Mouse (Mus musculus) lung, postnatal 0 days (tissue): ENCODE data around the gene Nfkbie. TPM values are rescaled to one million over a fixed set of nuclear protein-coding genes. Genes with fewer than 3 reads are reported as not detected.

ENCODE experiments used
- ATAC-seq: fragments of 200-750 bp; cut with Nextera tagmentation; 2 replicates; pipeline ENCODE4 v1.8.0; 2017; ENCODE audit warnings: moderate library complexity
- DNase-seq: peaks from one replicate; pipeline ENCODE4 v3.0.0-alpha.2; 2016; ENCODE audit warnings: low spot score
- H3K27ac ChIP-seq: fragments of 300-500 bp; sonication (generic); 2 replicates; pipeline ENCODE4 v1.5.1; 2014; ENCODE audit warnings: antibody characterized with exemption, mild to moderate bottlenecking, low read length, mixed read lengths
- H3K27me3 ChIP-seq: fragments of 300-500 bp; sonication (generic); replicated peaks from 2 replicates; pipeline ENCODE4 v1.6.1; 2014; ENCODE audit warnings: low read length, mixed read lengths; ENCODE audit not compliant: insufficient read depth
- H3K36me3 ChIP-seq: fragments of 300-500 bp; sonication (generic); 2 replicates; pipeline ENCODE4 v1.6.1; 2014; ENCODE audit warnings: low read length, mixed read lengths; ENCODE audit not compliant: insufficient read depth
- H3K4me1 ChIP-seq: fragments of 300-500 bp; sonication (generic); 2 replicates; pipeline ENCODE4 v1.6.1; 2014; ENCODE audit warnings: antibody characterized with exemption, low read depth, low read length, mixed read lengths; ENCODE audit not compliant: insufficient read depth
- H3K4me2 ChIP-seq: fragments of 300-500 bp; sonication (generic); replicated peaks from 2 replicates; pipeline ENCODE4 v1.6.1; 2014; ENCODE audit warnings: low read depth, mild to moderate bottlenecking, low read length, moderate library complexity, mixed read lengths
- H3K4me3 ChIP-seq: fragments of 300-500 bp; sonication (generic); 2 replicates; pipeline ENCODE4 v1.5.1; 2014; ENCODE audit warnings: low read depth, low read length
- H3K9ac ChIP-seq: fragments of 300-500 bp; sonication (generic); replicated peaks from 2 replicates; pipeline ENCODE4 v1.6.1; 2014; ENCODE audit warnings: low read depth, mild to moderate bottlenecking
- H3K9me3 ChIP-seq: fragments of 300-500 bp; sonication (generic); 2 replicates; pipeline ENCODE4 v1.6.1; 2016; ENCODE audit warnings: low read length, mixed read lengths
- CTCF ChIP-seq: IDR thresholded peaks from 2 replicates; pipeline ENCODE4 v1.5.1; 2016; ENCODE audit warnings: antibody characterized with exemption, mild to moderate bottlenecking
- EP300 ChIP-seq: IDR thresholded peaks from 2 replicates; pipeline ENCODE4 v1.6.1; 2016; ENCODE audit warnings: antibody characterized with exemption, mild to moderate bottlenecking, control low read depth
- WGBS: fragments of 180-500 bp; shearing (Covaris S2); extraction: QIAGEN DNeasy Blood & Tissue Kit; methylation state at CpG from one replicate; pipeline ENCODE4 v1.1.7; 2014; 5-methylcytosine and 5-hydroxymethylcytosine counted together
- polyA plus RNA-seq: library from polyadenylated mRNA; unstranded; fragments of >200 nt; fragmentation: Nextera tagmentation; extraction: Ambion mirVana; gene quantifications from 2 replicates; pipeline ENCODE4 v1.2.1, GENCODE M21; 2015

Nfkbie gene
- polyA plus RNA-seq, 1 experiment from 2014 or later = 2.4 TPM

GRCm38 (mm10) chr17:45550253-45550652, 5.2 kb upstream of the Nfkbie start:
- Histone ChIP-seq H3K9ac (no peak overlapping the region), H3K9me3 (no peaks in the 10 kb centered on the region), H3K27me3 (peaks cover 42% of the 10 kb centered on the region), H3K4me1 (0 out of 2 replicates have a peak, but pooled peaks cover 5% of the 10 kb centered on the region), H3K36me3 (no peaks in the 10 kb centered on the region), H3K4me2 (no peak overlapping the region), H3K27ac (no peak overlapping the region), H3K4me3 (no peak overlapping the region)
- WGBS = 17% methylated on average over 5 of the region's 5 CpGs
- no peak for TF ChIP-seq CTCF
- TF ChIP-seq EP300 = no peak
- ATAC-seq (no peak), DNase-seq (no peak)

GRCm38 (mm10) chr17:45551249-45551796, 4.2 kb upstream of the Nfkbie start:
- Histone ChIP-seq H3K4me1 (peaks cover 6% of the 10 kb centered on the region), H3K9ac (no peak overlapping the region), H3K4me2 (no peak overlapping the region), H3K27me3 (peaks cover 33% of the 10 kb centered on the region), H3K27ac (no peak overlapping the region), H3K9me3 (no peaks in the 10 kb centered on the region), H3K4me3 (no peak overlapping the region), H3K36me3 (no peaks in the 10 kb centered on the region)
- DNase-seq (no peak), ATAC-seq (no peak)
- no peak for TF ChIP-seq EP300
- no peak for TF ChIP-seq CTCF
- WGBS = 44% methylated on average over 7 of the region's 7 CpGs

- no peak overlapping the region for H3K27ac ChIP-seq
- H3K36me3 ChIP-seq = no peaks in the 10 kb centered on the region
- H3K9me3 ChIP-seq = no peaks in the 10 kb centered on the region
- H3K27me3 ChIP-seq = peaks cover 27% of the 10 kb centered on the region
- H3K4me3 ChIP-seq = no peak overlapping the region
- H3K9ac ChIP-seq = no peak overlapping the region
- TF ChIP-seq EP300 (no peak), CTCF (peak; percentile 93)
- peaks cover 9% of the 10 kb centered on the region for H3K4me1 ChIP-seq
- H3K4me2 ChIP-seq = no peak overlapping the region
- DNase-seq (peak; percentile 82), ATAC-seq (peak; percentile 53)
- 2% methylated on average over 8 of the region's 8 CpGs for WGBS
These were observed 3.6 kb upstream of the Nfkbie start for GRCm38 (mm10) chr17:45551816-45552451.

GRCm38 (mm10) chr17:45553065-45553464, 2.4 kb upstream of the Nfkbie start:
- no peak overlapping the region for H3K4me3 ChIP-seq
- ATAC-seq = no peak
- H3K4me2 ChIP-seq = no peak overlapping the region
- DNase-seq = no peak
- 79% methylated on average over 3 of the region's 3 CpGs for WGBS
- peaks cover 18% of the 10 kb centered on the region for H3K27me3 ChIP-seq
- no peaks in the 10 kb centered on the region for H3K9me3 ChIP-seq
- TF ChIP-seq EP300 (no peak), CTCF (no peak)
- no peak overlapping the region for H3K27ac ChIP-seq
- no peak overlapping the region for H3K9ac ChIP-seq
- peaks cover 9% of the 10 kb centered on the region for H3K4me1 ChIP-seq
- no peaks in the 10 kb centered on the region for H3K36me3 ChIP-seq

GRCm38 (mm10) chr17:45554420-45554819, 1.1 kb upstream of the Nfkbie start:
- H3K9ac ChIP-seq = no peak overlapping the region
- no peak overlapping the region for H3K4me3 ChIP-seq
- no peaks in the 10 kb centered on the region for H3K36me3 ChIP-seq
- no peak overlapping the region for H3K4me2 ChIP-seq
- no peaks in the 10 kb centered on the region for H3K9me3 ChIP-seq
- 35% methylated on average over 1 of the region's 1 CpGs for WGBS
- ATAC-seq = no peak
- no peak for TF ChIP-seq CTCF
- TF ChIP-seq EP300 = no peak
- DNase-seq = no peak
- peaks cover 9% of the 10 kb centered on the region; the same call in 1 of the 2 replicates for H3K27me3 ChIP-seq
- H3K4me1 ChIP-seq = peaks cover 9% of the 10 kb centered on the region
- no peak overlapping the region for H3K27ac ChIP-seq

- no peak overlapping the region for H3K27ac ChIP-seq
- TF ChIP-seq EP300 (no peak), CTCF (no peak)
- H3K9ac ChIP-seq = peak overlapping the region; percentile 50
- 0 out of 2 replicates have a peak, but pooled peaks cover 3% of the 10 kb centered on the region for H3K27me3 ChIP-seq
- peak overlapping the region; percentile 51 for H3K4me3 ChIP-seq
- H3K9me3 ChIP-seq = no peaks in the 10 kb centered on the region
- DNase-seq (no peak), ATAC-seq (no peak)
- no peaks in the 10 kb centered on the region for H3K36me3 ChIP-seq
- WGBS = under 1% methylated on average over 14 of the region's 14 CpGs
- H3K4me1 ChIP-seq = peaks cover 9% of the 10 kb centered on the region
- H3K4me2 ChIP-seq = peak overlapping the region; percentile 96
These were observed 595 bp downstream of the Nfkbie start for GRCm38 (mm10) chr17:45556107-45556489.
